Mouse (Mus musculus) E14TG2a.4 (cell line): ENCODE data around the gene Hid1.

Source experiments
- CTCF ChIP-seq: conservative IDR thresholded peaks from 2 replicates; pipeline ENCODE4 v1.5.1; 2014; ENCODE audit warnings: low read length
- NANOG ChIP-seq: IDR thresholded peaks from 2 replicates; pipeline ENCODE4 v1.6.1; 2014; ENCODE audit warnings: borderline replicate concordance, low read length, mixed read lengths
- POU5F1 ChIP-seq: IDR thresholded peaks from 2 replicates; pipeline ENCODE4 v1.6.1; 2014; ENCODE audit warnings: low read length, borderline replicate concordance

DNA sequence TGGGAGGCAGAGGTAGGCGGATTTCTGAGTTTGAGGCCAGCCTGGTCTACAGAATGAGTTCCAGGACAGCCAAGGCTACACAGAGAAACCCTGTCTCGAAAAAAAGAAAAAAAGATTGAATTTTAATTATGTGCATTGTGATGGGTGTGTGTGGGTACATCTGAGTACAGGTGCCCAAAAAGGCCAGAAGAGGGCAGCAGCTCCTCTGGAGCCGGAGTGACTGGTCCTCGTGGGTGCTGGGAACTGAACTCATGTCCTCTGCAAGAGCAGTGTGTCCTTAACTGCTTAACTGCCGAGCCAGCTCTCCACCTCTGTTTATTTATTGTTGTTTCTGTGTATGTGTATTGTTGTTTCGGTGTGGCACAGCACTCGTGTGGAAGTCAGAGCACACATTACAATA lies 10.3 kb upstream of the Hid1 start:
- TF ChIP-seq CTCF (peak; percentile 42), POU5F1 (no peak), NANOG (no peak)
